Mouse (Mus musculus) adrenal gland, postnatal 4 days (tissue): ENCODE data around the gene Zwilch. TPM values are rescaled to one million over a fixed set of nuclear protein-coding genes. Genes with fewer than 3 reads are reported as not detected.
A peak's percentile ranks its signal among the peaks of the same experiment; 100 is the strongest.

ENCODE experiments used
- DNase-seq, 2 experiments: peaks; one replicate each; pipeline ENCODE4 v3.0.0; 2021 to 2022; ENCODE audit warnings: low spot score in 2 of 2, mixed read lengths in 2 of 2
- total RNA-seq, 2 experiments: library from RNA; stranded (reverse); gene quantifications; 2 replicates each; pipeline ENCODE4 v1.2.3; 2021

Zwilch gene
- total RNA-seq, 2 experiments from 2014 or later = 19.2 to 19.9 TPM

DNA sequence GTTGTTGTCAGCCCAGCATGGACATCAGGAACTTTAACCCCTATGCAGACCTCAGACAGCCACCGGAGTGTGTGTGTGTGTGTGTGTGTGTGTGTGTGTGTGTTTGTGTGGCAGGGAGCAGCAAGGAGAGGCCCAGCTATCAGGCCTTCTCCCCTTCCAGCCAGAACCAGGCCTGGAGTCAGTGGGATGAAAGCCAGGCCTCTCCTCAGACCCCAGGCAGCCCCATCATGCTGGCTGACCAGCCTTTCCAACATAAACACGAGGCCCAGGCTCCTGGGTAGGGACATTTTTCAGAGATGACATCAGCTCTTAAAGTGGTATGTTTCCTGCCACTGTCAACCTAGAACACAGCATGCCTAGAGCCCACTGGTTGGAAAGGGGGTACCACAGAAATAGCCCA, 58.3 kb downstream of the Zwilch start:
- DNase-seq = no peak

DNA sequence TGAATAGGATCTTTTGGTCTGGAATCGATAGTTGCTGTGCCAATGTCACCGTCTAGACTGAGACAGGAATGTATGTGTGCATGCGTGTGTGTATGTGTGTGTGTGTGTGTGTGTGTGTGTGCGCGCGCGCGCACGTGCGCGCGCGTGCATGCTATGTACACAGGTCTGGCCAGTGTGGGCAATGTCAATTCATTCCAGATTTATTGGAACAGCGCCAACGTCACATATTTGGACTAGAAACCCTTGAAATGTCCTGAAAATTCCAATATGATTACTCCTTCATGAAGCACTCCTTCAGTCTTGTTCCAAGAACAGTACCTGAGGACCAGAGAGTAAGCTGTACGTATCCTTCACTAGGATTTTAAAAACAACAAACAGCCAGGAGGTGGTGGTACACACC, 62.4 kb downstream of the Zwilch start:
- DNase-seq = no peak

DNA sequence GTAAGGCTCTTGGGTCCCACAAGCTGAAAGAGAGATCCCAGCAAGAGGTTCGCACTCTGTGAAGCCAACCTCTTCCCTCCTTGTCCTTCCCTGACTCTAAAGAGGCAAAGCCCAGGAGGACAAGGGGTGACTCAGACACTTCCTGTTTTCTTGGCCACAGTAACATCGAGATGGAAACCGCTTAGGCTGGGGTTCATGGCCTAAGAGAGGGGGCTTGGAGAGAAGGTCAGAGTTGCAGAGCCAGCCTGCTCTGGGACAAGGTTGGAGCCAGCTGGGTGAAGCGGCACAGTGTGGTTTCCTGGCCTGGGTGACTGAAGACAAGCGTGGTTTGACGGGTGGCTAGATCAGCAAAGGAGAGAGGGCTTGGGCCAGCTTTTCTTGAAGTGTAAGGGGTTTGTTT, 67.6 kb downstream of the Zwilch start:
- DNase-seq = no peak

DNA sequence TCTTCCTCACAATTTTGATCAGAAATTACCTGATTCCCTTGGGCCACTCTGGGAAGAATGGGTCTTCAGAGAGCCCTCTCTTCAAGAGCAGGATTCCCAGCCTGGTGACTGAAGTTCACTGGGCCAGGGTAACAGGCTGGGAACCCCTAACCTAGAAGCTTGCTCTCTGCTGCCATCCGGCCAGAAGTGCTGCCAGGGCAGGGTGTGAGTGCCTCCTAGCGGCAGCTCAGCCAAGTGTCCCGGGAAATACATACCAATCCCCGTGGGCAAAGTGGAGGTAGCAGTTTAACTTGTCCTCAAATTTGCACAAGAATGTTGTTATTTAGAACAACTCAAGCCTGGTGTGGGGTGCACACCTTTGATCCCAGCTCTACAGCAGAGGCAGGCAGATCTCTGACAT, 72.5 kb downstream of the Zwilch start:
- peak; percentile 50 to 53 for DNase-seq

DNA sequence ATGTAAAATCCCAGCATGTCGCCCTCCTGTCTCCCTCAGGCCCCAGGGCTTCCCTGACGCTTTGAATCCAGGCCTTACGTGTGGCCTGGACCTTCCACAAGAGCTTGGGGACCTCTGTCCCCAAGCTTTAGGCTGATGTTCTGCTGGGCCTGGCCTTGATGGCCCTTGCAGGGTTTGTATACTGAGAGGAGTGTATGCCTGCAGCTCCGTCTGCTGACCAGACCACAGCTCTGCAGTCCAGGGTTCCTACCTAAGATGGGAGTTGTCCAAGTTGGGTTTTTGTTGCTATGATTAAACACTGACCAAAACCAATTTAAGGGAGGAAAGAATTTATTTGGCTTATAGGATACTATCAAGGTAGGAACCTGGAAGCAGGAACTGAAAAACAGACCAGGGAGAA, 74.6 kb downstream of the Zwilch start:
- no peak for DNase-seq

DNA sequence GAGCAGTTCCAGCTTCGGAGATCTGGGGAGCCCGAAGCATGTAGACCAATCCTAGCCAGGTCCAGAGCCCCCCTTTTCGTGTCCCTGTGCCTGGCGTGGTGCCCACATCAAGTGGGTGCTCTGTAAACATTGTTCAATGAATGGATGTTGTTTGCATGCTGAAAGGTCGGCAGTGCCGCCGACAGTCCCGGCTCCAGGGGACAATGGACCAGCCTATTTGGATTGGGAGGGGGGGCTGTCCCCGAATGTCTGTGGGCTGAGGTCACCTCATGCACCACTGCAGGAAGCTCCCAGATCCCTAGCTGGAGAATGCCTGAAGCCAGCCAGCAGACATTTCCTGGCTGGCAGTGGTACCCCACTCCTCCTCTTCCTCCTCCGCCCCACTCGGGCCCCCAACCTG, 78.8 kb downstream of the Zwilch start:
- DNase-seq = no peak

DNA sequence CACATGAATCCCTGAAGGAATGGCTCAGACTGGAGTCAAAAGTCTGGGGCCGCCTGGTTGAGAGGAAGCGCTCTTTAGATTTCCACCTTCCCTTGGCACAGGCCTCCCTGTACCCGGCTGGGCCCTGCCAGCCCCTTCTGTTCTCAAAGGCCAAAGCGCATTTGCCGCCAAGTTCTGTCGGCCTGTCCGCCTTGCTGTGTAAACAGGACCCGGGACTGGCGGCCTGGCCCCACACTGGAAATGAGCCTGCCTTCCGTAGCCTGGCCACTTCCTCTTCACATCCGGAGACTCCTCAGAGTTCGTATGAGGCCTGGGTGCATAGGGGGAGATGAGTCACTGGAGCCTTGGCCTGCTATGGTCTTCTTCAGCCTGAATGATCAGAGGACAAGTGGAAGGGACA, 83.9 kb downstream of the Zwilch start:
- DNase-seq = no peak

DNA sequence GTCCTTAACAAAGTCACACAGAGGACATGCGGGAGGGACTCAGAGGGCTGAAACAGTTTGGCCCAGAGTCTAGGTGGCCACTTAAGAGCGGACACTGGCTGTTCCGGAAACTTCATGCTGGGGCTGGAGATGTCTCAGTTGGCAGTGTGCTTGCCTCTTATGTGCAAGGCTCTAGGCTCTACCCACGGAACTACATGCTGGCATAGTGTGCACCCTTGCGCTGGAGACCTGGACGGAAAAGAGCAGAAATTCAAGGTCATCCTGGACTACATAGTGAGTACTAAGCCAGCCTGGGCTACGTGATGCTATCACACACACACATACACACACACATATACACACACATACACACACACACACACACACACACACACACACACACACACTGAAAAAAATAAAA, 84.6 kb downstream of the Zwilch start:
- no peak for DNase-seq

DNA sequence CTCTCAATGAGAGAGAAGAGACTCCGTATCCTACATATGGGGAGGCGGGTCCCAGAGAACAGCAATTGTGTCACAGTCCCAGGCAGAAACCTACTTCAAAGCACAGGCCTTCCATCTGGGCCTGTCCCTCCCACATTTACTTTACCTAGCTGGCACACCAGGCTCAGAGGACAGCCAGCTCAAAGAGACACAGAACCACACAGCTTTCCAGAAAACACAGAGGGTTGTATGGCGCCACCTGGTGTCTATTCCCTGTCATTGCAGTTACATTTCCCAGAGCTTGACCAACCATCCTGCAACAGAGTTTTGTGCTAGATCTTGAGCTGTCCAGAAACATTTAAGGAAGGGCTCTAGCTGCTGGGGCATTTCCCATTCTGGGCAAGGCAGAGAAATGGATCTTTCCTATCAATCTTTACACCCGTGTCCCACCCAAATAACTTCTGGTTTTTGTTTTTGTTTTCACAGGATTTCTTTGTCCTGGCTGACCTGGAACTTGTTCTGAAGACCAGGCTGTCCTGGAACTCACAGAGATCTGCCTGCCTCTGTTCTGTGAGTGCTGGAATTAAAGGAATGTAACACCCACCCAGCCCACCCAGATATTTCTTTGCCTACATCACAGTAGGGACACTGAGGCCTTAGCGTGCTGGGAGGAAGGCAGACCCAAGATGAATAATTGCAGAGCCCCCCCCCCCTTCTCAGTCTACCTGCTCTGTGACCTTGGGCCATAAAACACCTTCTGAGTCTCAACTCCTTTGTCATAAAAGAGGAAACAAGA, 85.3 kb downstream of the Zwilch start:
- peak; percentile 32 to 71 for DNase-seq

Other genes with a start within 250 kb of the Zwilch start
- 10 to 100 TPM; 28.8 to 32.9 TPM for gene Smad6, start 151.0 kb downstream of the Zwilch start, total RNA-seq
- gene Lctl, start 56.0 kb downstream of the Zwilch start, total RNA-seq = 1 to 10 TPM in 1 of 2 experiments, under 1 TPM in 1; 0.87 to 1.1 TPM
- gene Rpl4, start 271 bp upstream of the Zwilch start, total RNA-seq = 1,000 to 10,000 TPM; 1,230 to 1,246 TPM
- 10 to 100 TPM; 21.6 to 21.8 TPM for gene Snapc5, start 6.2 kb upstream of the Zwilch start, total RNA-seq
- 1 to 10 TPM; 2.0 to 2.6 TPM for gene Uchl4, start 62.1 kb upstream of the Zwilch start, total RNA-seq
- 10 to 100 TPM; 49.4 to 54.3 TPM for gene Map2k1, start 80.5 kb upstream of the Zwilch start, total RNA-seq
- 10 to 100 TPM; 64.0 to 66.3 TPM for gene Tipin, start 108.5 kb upstream of the Zwilch start, total RNA-seq
- gene Dis3l, start 168.2 kb upstream of the Zwilch start, total RNA-seq = 10 to 100 TPM; 18.3 to 20.3 TPM
- 1 to 10 TPM; 5.8 to 6.4 TPM for gene Megf11, start 212.5 kb upstream of the Zwilch start, total RNA-seq